Mouse (Mus musculus) hindbrain, postnatal 0 days (tissue): ENCODE data around the gene Mrps18b. TPM values are rescaled to one million over a fixed set of nuclear protein-coding genes. Genes with fewer than 3 reads are reported as not detected.
A peak's percentile ranks its signal among the peaks of the same experiment; 100 is the strongest.
"Not testable (repeated sequence)": the region's sequence is repeated elsewhere in the genome, so short reads cannot be mapped to it uniquely, and the experiment has no call there.

Source experiments
- ATAC-seq: fragments of 200-750 bp; cut with Nextera tagmentation; 2 replicates; pipeline ENCODE4 v1.8.0; 2017; ENCODE audit warnings: mild to moderate bottlenecking, moderate TSS enrichment, moderate library complexity
- DNase-seq: peaks from one replicate; pipeline ENCODE4 v3.0.0-alpha.2; 2015; ENCODE audit warnings: low spot score
- H3K27ac ChIP-seq: fragments of 300-500 bp; sonication (generic); 2 replicates; pipeline ENCODE4 v1.5.1; 2014; ENCODE audit warnings: mild to moderate bottlenecking
- H3K27me3 ChIP-seq: fragments of 300-500 bp; sonication (generic); 2 replicates; pipeline ENCODE4 v1.6.1; 2014; ENCODE audit warnings: low read length, mixed read lengths; ENCODE audit not compliant: insufficient read depth
- H3K36me3 ChIP-seq: fragments of 300-500 bp; sonication (generic); 2 replicates; pipeline ENCODE4 v1.6.1; 2014; ENCODE audit warnings: low read length, mixed read lengths; ENCODE audit not compliant: insufficient read depth
- H3K4me1 ChIP-seq: fragments of 300-500 bp; sonication (generic); 2 replicates; pipeline ENCODE4 v1.6.1; 2014; ENCODE audit warnings: antibody characterized with exemption, low read length, mixed read lengths; ENCODE audit not compliant: insufficient read depth
- H3K4me2 ChIP-seq: fragments of 300-500 bp; sonication (generic); 2 replicates; pipeline ENCODE4 v1.6.1; 2014; ENCODE audit warnings: low read depth, mild to moderate bottlenecking, low read length, moderate library complexity, mixed read lengths
- H3K4me3 ChIP-seq: fragments of 300-500 bp; sonication (generic); 2 replicates; pipeline ENCODE4 v1.5.1; 2014; ENCODE audit warnings: low read length
- H3K9ac ChIP-seq: fragments of 300-500 bp; sonication (generic); replicated peaks from 2 replicates; pipeline ENCODE4 v1.6.1; 2014; ENCODE audit warnings: mild to moderate bottlenecking, low read length, moderate library complexity, mixed read lengths
- H3K9me3 ChIP-seq: fragments of 300-500 bp; sonication (generic); 2 replicates; pipeline ENCODE4 v1.6.1; 2016; ENCODE audit warnings: low read length, mixed read lengths
- CTCF ChIP-seq: IDR thresholded peaks from 2 replicates; pipeline ENCODE4 v1.5.1; 2016; ENCODE audit warnings: antibody characterized with exemption, control low read depth, low read depth
- WGBS: fragments of 180-500 bp; shearing (Covaris S2); extraction: QIAGEN DNeasy Blood & Tissue Kit; methylation state at CpG from one replicate; pipeline ENCODE4 v1.1.7; 2014; 5-methylcytosine and 5-hydroxymethylcytosine counted together
- polyA plus RNA-seq: library from polyadenylated mRNA; unstranded; fragments of >200 nt; fragmentation: Nextera tagmentation; extraction: Ambion mirVana; gene quantifications from 2 replicates; pipeline ENCODE4 v1.2.1, GENCODE M21; 2015
- total RNA-seq: library from RNA; depleted of rRNA; stranded (reverse); fragments of >200 nt; gene quantifications from 2 replicates; pipeline ENCODE4 v1.2.3, GENCODE M21; 2014; rRNA removed

The Mrps18b gene
- 42.9 and 45.9 TPM in 2 replicates for total RNA-seq
- 66.6 and 72.2 TPM in 2 replicates for polyA plus RNA-seq

DNA sequence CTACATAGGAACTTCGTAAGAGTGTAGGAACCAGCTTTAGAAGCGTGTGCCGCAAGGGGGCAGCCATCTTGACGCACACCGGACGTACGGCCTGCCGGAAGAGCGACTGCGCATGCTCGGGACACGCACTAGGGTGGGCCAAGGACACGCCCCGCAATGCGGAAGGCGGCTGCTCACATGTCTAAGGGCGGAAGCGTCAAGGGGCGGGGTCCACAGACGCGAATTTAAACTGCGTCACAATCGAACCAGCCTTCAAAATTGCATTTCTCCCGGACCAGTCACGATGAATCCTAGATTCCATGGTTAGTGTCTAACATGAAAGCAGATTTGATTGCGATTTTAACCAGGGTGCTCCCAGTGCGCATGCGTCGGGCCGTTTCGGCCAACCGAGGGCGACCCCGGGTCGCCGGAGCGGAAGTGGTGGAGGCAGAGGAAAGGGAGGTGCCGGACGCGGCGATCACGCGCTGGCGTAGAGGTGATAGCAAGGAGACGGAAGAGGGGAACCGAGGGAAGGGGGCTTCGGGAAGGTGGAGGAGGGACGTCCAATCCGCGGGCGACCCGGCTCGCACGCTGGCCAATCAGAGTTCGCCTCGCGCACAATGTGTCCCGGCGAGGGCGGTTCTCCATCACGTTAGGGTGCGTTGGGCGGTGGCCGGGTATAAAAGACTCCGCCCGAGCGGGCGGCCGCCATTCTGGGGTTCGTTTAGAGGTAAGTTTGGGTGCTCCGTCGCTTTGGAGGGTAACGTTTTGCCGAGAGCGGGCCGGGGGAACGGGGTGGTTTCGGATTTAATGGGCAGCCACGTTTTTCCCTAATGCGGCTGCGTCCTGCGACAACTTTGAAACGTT lies at the start of gene Mrps18b, which contains the start of gene Ppp1r10:
Mrps18b (minus strand) TSS at position 93 of the 846 bp plus-strand sequence.
Ppp1r10 (plus strand) TSS at position 138 of the 846 bp plus-strand sequence.
- WGBS, result under 1% methylated on average over 83 of the region's 83 CpGs
- Histone ChIP-seq H3K4me1 (peaks cover 24% of the 10 kb centered on the region), H3K36me3 (peaks cover 10% of the 10 kb centered on the region; the same call in 1 of the 2 replicates), H3K9me3 (no peaks in the 10 kb centered on the region), H3K27me3 (no peaks in the 10 kb centered on the region), H3K4me2 (peak within 1 kb of the TSS; percentile 90), H3K27ac (peak within 1 kb of the TSS; percentile 98), H3K9ac (peak within 1 kb of the TSS; percentile 97), H3K4me3 (peak within 1 kb of the TSS; percentile 73)
- ATAC-seq, result peak; percentile 95
- peak; percentile 79 for TF ChIP-seq CTCF
- peak; percentile 100 for DNase-seq

DNA sequence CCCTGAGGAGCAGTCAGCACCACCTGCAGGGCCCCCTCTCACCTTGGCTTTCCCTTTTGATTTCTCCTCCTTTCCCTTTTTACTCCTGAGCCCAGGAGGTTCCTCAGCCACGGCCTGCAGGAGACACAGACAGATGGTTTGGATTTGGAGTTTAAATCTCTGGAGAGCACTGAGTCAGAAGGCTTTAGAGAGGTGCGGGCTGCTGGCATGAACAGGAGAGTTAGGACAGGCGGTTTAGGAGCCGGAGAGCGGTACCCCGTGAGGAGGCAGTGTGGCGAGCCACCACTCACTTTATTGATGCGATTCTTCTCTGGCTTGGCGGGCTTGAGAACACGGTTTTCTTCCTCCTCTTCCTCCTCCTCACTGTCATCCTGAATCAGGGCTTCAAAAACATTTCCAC lies 47.1 kb upstream of the Mrps18b start:
- WGBS, result 87% methylated on average over 10 of the region's 10 CpGs
- H3K4me2 ChIP-seq, result no peak overlapping the region
- TF ChIP-seq CTCF, result no peak
- H3K27ac ChIP-seq, result no peak overlapping the region
- H3K4me3 ChIP-seq, result no peak overlapping the region
- ATAC-seq (no peak), DNase-seq (no peak)
- H3K4me1 ChIP-seq, result 0 out of 2 replicates have a peak, but pooled peaks cover 4% of the 10 kb centered on the region
- no peak overlapping the region for H3K9ac ChIP-seq
- H3K9me3 ChIP-seq, result no peaks in the 10 kb centered on the region
- no peaks in the 10 kb centered on the region for H3K27me3 ChIP-seq
- peaks cover 53% of the 10 kb centered on the region for H3K36me3 ChIP-seq

DNA sequence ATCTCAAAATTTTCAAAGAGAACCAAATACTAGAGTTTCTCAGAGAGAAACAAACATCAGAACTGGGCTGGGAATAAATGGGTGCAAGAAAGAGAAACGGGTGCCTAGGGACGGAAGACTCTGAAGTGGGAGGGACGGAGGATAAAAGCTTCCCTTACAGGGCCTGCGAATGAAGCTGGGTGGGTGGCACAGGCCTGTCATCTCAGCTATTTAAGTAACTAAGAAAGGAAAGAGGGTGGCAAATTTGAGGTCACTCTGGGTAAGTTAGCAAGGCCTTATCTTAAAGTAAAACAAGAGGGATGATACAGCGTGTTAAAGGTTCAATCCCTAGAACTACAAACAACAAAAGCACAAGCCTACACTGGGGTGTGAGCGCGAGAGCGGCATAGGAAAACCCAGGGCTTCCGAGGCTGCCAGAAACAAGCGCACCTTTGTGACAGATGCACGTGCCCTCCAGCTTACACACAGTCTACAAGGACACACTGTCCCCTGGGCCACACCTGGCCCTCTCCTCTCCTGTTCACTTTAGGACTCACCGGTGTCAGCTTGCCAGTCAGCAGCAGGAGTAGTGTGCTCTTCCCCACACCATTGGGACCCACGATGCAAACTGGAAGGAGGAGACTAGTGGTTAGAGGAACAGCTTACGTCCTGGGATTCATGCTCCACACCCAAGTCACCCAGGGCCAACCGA lies 42.5 kb upstream of the Mrps18b start:
- no peak overlapping the region for H3K27ac ChIP-seq
- no peak for ATAC-seq
- no peak overlapping the region for H3K4me2 ChIP-seq
- DNase-seq, result no peak
- H3K9me3 ChIP-seq, result no peaks in the 10 kb centered on the region
- H3K4me1 ChIP-seq, result no peaks in the 10 kb centered on the region
- no peaks in the 10 kb centered on the region for H3K27me3 ChIP-seq
- H3K9ac ChIP-seq, result no peak overlapping the region
- 96% methylated on average over 15 of the region's 15 CpGs for WGBS
- no peak for TF ChIP-seq CTCF
- no peak overlapping the region for H3K4me3 ChIP-seq
- peaks cover 74% of the 10 kb centered on the region for H3K36me3 ChIP-seq

- Histone ChIP-seq H3K36me3 (peaks cover 37% of the 10 kb centered on the region), H3K4me3 (no peak overlapping the region), H3K27ac (no peak overlapping the region), H3K4me1 (no peaks in the 10 kb centered on the region), H3K9ac (no peak overlapping the region), H3K27me3 (no peaks in the 10 kb centered on the region), H3K4me2 (no peak overlapping the region), H3K9me3 (no peaks in the 10 kb centered on the region)
- whole genome bisulfite sequencing, result 75% methylated on average over 8 of the region's 8 CpGs
- TF ChIP-seq CTCF, result no peak
- ATAC-seq (no peak), DNase-seq (no peak)
Measured at GRCm38 (mm10) chr17:35954665-35955064, 38.5 kb upstream of the Mrps18b start.

DNA sequence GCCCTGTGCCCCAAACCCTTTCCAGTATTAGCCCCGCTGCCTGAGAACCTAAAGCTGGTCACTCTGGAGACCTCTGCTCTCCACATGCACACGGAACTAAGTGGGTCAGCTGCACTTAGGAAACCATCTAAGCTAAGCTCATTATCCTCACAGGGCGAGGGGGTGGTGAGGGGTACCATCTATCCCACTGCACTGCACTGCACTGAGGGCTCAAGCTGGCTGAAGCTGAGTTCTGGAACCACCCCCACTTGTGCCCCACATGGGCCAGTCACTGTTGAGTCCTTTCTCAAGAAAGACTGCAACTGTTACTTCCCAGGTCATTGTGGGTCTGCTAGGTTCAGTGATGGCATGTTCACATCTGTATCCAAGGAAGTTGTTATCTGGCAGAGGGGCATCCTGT lies 36.4 kb upstream of the Mrps18b start:
- H3K36me3 ChIP-seq, result peaks cover 16% of the 10 kb centered on the region
- not testable (repeated sequence) for H3K27ac ChIP-seq, DNase-seq, H3K9ac ChIP-seq, H3K4me1 ChIP-seq, H3K9me3 ChIP-seq, H3K4me2 ChIP-seq, H3K4me3 ChIP-seq, H3K27me3 ChIP-seq
- ATAC-seq, result 0 out of 2 replicates have a peak, but pooled peaks have one; percentile 41
- 71% methylated on average over 2 of the region's 3 CpGs for WGBS

- not testable (repeated sequence) for DNase-seq, H3K4me3 ChIP-seq, H3K4me1 ChIP-seq, H3K9me3 ChIP-seq, H3K27me3 ChIP-seq, ATAC-seq, H3K4me2 ChIP-seq, H3K36me3 ChIP-seq, H3K27ac ChIP-seq, H3K9ac ChIP-seq
Measured at GRCm38 (mm10) chr17:35950946-35951345, 34.8 kb upstream of the Mrps18b start.

- H3K4me1 ChIP-seq, result no peaks in the 10 kb centered on the region
- H3K27ac ChIP-seq, result no peak overlapping the region
- H3K9me3 ChIP-seq, result no peaks in the 10 kb centered on the region
- DNase-seq, result no peak
- no peaks in the 10 kb centered on the region for H3K27me3 ChIP-seq
- no peak overlapping the region for H3K4me2 ChIP-seq
- 69% methylated on average over 1 of the region's 1 CpGs for WGBS
- no peak for TF ChIP-seq CTCF
- no peak overlapping the region for H3K9ac ChIP-seq
- H3K4me3 ChIP-seq, result no peak overlapping the region
- H3K36me3 ChIP-seq, result no peaks in the 10 kb centered on the region
- ATAC-seq, result no peak
Measured at GRCm38 (mm10) chr17:35939941-35940340, 23.8 kb upstream of the Mrps18b start.
